Mouse (Mus musculus): ENCODE measurements at regions not wholly inside any gene's neighbourhood (a gene's known extent, or its start where the extent isn't known, plus 50 kb on each side); places are given as distances from the start of the nearest gene placed in this dataset.

- H3K9ac ChIP-seq (ENCODE audit: control insufficient read depth, low read depth, low read length, poor library complexity, severe bottlenecking): no peak overlapping the region
- no peaks in the 10 kb centered on the region for H3K27me3 ChIP-seq (ENCODE audit: control insufficient read depth in 1 of 2, insufficient read depth in 2 of 2, low read length in 2 of 2)
- TF ChIP-seq CHD1 (IDR thresholded peaks at IDR 0.05; ENCODE audit: low read depth, low read length) (no peak), POLR2AphosphoS5 (IDR thresholded peaks at IDR 0.05; ENCODE audit: borderline replicate concordance, low read depth, low read length) (no peak), HCFC1 (IDR thresholded peaks at IDR 0.05; ENCODE audit: low read depth, low read length) (no peak), ZC3H11A (IDR thresholded peaks at IDR 0.05; ENCODE audit: low read depth, low read length) (no peak), SIN3A (IDR thresholded peaks at IDR 0.05; ENCODE audit: low read length) (no peak), MAX (IDR thresholded peaks at IDR 0.05; ENCODE audit: low read length) (no peak), RAD21 (IDR thresholded peaks at IDR 0.05; ENCODE audit: low read depth, low read length) (no peak), NRF1 (IDR thresholded peaks at IDR 0.05; ENCODE audit: insufficient read depth, low read depth, low read length, poor library complexity, severe bottlenecking) (no peak), MYC (IDR thresholded peaks at IDR 0.05; ENCODE audit: low read depth, low read length) (no peak), UBTF (IDR thresholded peaks at IDR 0.05; ENCODE audit: borderline replicate concordance, insufficient read depth, low read depth, low read length) (no peak)
- no peaks in the 10 kb centered on the region for H3K79me2 ChIP-seq (ENCODE audit: control insufficient read depth, insufficient read depth, low read length, poor library complexity)
- no peak for DNase-seq (ENCODE audit: low read depth, low spot score)
- H3K36me3 ChIP-seq (ENCODE audit: control insufficient read depth in 1 of 2, insufficient read depth in 2 of 2, low read length in 2 of 2): no peaks in the 10 kb centered on the region
- H3K4me3 ChIP-seq (ENCODE audit: control insufficient read depth in 1 of 2, insufficient read depth in 1 of 2, low read depth in 2 of 2, low read length in 2 of 2): no peak overlapping the region
- no peaks in the 10 kb centered on the region for H3K9me3 ChIP-seq (replicated peaks; ENCODE audit: insufficient read depth, low read length)
- H3K4me1 ChIP-seq (ENCODE audit: control insufficient read depth in 1 of 2, insufficient read depth in 2 of 2, low read length in 2 of 2): no peaks in the 10 kb centered on the region
- H3K27ac ChIP-seq (ENCODE audit: control insufficient read depth, low read depth, low read length): no peak overlapping the region
Measured at GRCm38 (mm10) chr5:119591271-119591670, 79.2 kb upstream of the Tbx3 start.

GRCm38 (mm10) chr5:119592891-119593290, 77.6 kb upstream of the Tbx3 start:
- H3K27ac ChIP-seq (ENCODE audit: control insufficient read depth, low read depth, low read length): no peak overlapping the region
- no peaks in the 10 kb centered on the region for H3K9me3 ChIP-seq (replicated peaks; ENCODE audit: insufficient read depth, low read length)
- no peaks in the 10 kb centered on the region for H3K27me3 ChIP-seq (ENCODE audit: control insufficient read depth in 1 of 2, insufficient read depth in 2 of 2, low read length in 2 of 2)
- H3K9ac ChIP-seq (ENCODE audit: control insufficient read depth, low read depth, low read length, poor library complexity, severe bottlenecking): no peak overlapping the region
- DNase-seq (ENCODE audit: low read depth, low spot score): no peak
- no peaks in the 10 kb centered on the region for H3K36me3 ChIP-seq (ENCODE audit: control insufficient read depth in 1 of 2, insufficient read depth in 2 of 2, low read length in 2 of 2)
- H3K4me3 ChIP-seq (ENCODE audit: control insufficient read depth in 1 of 2, insufficient read depth in 1 of 2, low read depth in 2 of 2, low read length in 2 of 2): no peak overlapping the region
- H3K79me2 ChIP-seq (ENCODE audit: control insufficient read depth, insufficient read depth, low read length, poor library complexity): no peaks in the 10 kb centered on the region
- no peak for TF ChIP-seq USF2 (IDR thresholded peaks at IDR 0.05; ENCODE audit: borderline replicate concordance in 1 of 2, insufficient read depth in 1 of 2, low read depth in 1 of 2, low read length in 2 of 2)
- no peak for TF ChIP-seq MYB (IDR thresholded peaks at IDR 0.05; ENCODE audit: low read depth, low read length)
- no peak for TF ChIP-seq ZKSCAN1 (IDR thresholded peaks at IDR 0.05; ENCODE audit: low read depth, low read length)
- no peak for TF ChIP-seq MEF2A (IDR thresholded peaks at IDR 0.05; ENCODE audit: extremely low read depth, insufficient replicate concordance, low read depth, low read length, poor library complexity, severe bottlenecking)
- no peak for TF ChIP-seq BHLHE40 (IDR thresholded peaks at IDR 0.05; ENCODE audit: borderline replicate concordance, low read depth, low read length)
- no peaks in the 10 kb centered on the region for H3K4me1 ChIP-seq (ENCODE audit: control insufficient read depth in 1 of 2, insufficient read depth in 2 of 2, low read length in 2 of 2)
